ENCODE assay signal across 9 mouse cellular contexts in genomic region chr9:54163117-54163516, GRCm38 (mm10).
DNase-seq lines count a peak whose midpoint lies in the region; ATAC-seq and TF ChIP-seq lines count a peak whose summit lies in the region.
"Had no signal": no experiment of that assay in that cellular context is flagged by ENCODE, and none has a peak within 500 bp of the region (broad histone marks: within the 10 kb centered on the region; RNA-seq: fewer than 3 reads in every experiment).

No protein-coding gene starts in this region.

- H3K27me3 ChIP-seq in thymus, adult 2 months (ENCODE audit: control insufficient read depth, insufficient read depth, low read length) = no peaks in the 10 kb centered on the region

- peak; percentile 13; the same call in 1 of the 2 replicates for TF ChIP-seq CTCF in gastrocnemius, adult 2 months (IDR thresholded peaks at IDR 0.05)
- TF ChIP-seq CTCF in thymus, adult 2 months (IDR thresholded peaks at IDR 0.05; ENCODE audit: borderline replicate concordance, control insufficient read depth, extremely low read depth, insufficient read depth, low read length, poor library complexity) = no peak

- 0 out of 2 replicates have a peak, but pooled peaks have one; percentile 52 for ATAC-seq in common myeloid progenitor, adult 5-6 weeks (replicated peaks; ENCODE audit: low read depth, poor library complexity, severe bottlenecking)

- DNase-seq in gastrocnemius, adult 2 months = no peak
- no peak for DNase-seq in gastrocnemius, postnatal 36 days
- peak; percentile 2 for DNase-seq in lung, postnatal 36 days
- DNase-seq in lung, postnatal 10 days = no peak
- peak; percentile 29 for DNase-seq in retina, embryonic 14.5 days (ENCODE audit: low spot score)
- DNase-seq in cerebellum, adult 11-12 months = no peak
- no peak for DNase-seq in thymus, adult 2 months

- H3K4me3 ChIP-seq in gastrocnemius, adult 2 months = no peak overlapping the region
- no peak overlapping the region for H3K4me3 ChIP-seq in thymus, adult 2 months (ENCODE audit: control insufficient read depth, insufficient read depth, low read length)
- H3K4me3 ChIP-seq: midbrain, embryonic 10.5 days had no signal

- H3K27ac ChIP-seq in gastrocnemius, adult 2 months = no peak overlapping the region
- H3K27ac ChIP-seq in thymus, adult 2 months (ENCODE audit: control insufficient read depth, insufficient read depth, low read length) = no peak overlapping the region
- H3K27ac ChIP-seq: midbrain, embryonic 10.5 days had no signal

- 89% methylated on average over 5 of the region's 5 CpGs for WGBS in thymus, adult 2 months

- TF ChIP-seq POLR2A in thymus, adult 2 months (IDR thresholded peaks at IDR 0.05; ENCODE audit: control insufficient read depth, extremely low read depth, insufficient read depth, low read length, poor library complexity) = no peak

- intact Hi-C loops in gastrocnemius, adult 2 months (cut with DNase I) = no loop called here
- intact Hi-C loops in gastrocnemius, postnatal 36 days (cut with DNase I) = no loop called here

- H3K36me3 ChIP-seq in thymus, adult 2 months (ENCODE audit: control insufficient read depth, insufficient read depth, low read length) = no peaks in the 10 kb centered on the region
- H3K36me3 ChIP-seq: midbrain, embryonic 10.5 days had no signal

- no peaks in the 10 kb centered on the region for H3K4me1 ChIP-seq in thymus, adult 2 months (replicated peaks; ENCODE audit: control insufficient read depth, insufficient read depth, low read length)
- H3K4me1 ChIP-seq: midbrain, embryonic 10.5 days had no signal

Comparison
In these comparisons a context has a peak if more than half of its experiments do, and no peak if none do; other contexts are left out.
1. DNase-seq: peak in lung, postnatal 36 days (single experiment) and retina, embryonic 14.5 days (single experiment); none in gastrocnemius, adult 2 months (single experiment), gastrocnemius, postnatal 36 days (0 of 2), lung, postnatal 10 days (single experiment), cerebellum, adult 11-12 months (single experiment) and thymus, adult 2 months (single experiment).